Mouse (Mus musculus): ENCODE measurements at regions not wholly inside any gene's neighbourhood (a gene's known extent, or its start where the extent isn't known, plus 50 kb on each side); places are given as distances from the start of the nearest gene placed in this dataset.

GRCm38 (mm10) chr16:5544436-5544835 is 288.7 kb upstream of the Eef2kmt start:
- TF ChIP-seq FOSL1 (IDR thresholded peaks at IDR 0.05; ENCODE audit: insufficient read depth, low read length, poor library complexity, severe bottlenecking) (no peak), CTCF (IDR thresholded peaks at IDR 0.05; ENCODE audit: control insufficient read depth, insufficient read depth, insufficient read length) (no peak), USF1 (IDR thresholded peaks at IDR 0.05; ENCODE audit: low read depth) (no peak), MYOG (IDR thresholded peaks at IDR 0.05; ENCODE audit: control insufficient read depth, extremely low read depth, insufficient read length) (no peak), MYOD1 (IDR thresholded peaks at IDR 0.05; ENCODE audit: control insufficient read depth, insufficient read length, low read depth) (no peak)
